Mouse (Mus musculus) forebrain, embryonic 11.5 days (tissue): Measurements from ENCODE around the gene Zfp93. TPM values are rescaled to one million over a fixed set of nuclear protein-coding genes. Genes with fewer than 3 reads are reported as not detected.

ENCODE experiments used
- ATAC-seq: fragments of 200-750 bp; cut with Nextera tagmentation; replicated peaks from 2 replicates; pipeline ENCODE4 v1.8.0; 2017; ENCODE audit warnings: moderate TSS enrichment; ENCODE audit not compliant: low FRiP score
- DNase-seq: peaks from one replicate; pipeline ENCODE4 v3.0.0-alpha.2; 2017; ENCODE audit warnings: low spot score
- H3K27ac ChIP-seq: fragments of 300-500 bp; sonication (generic); 2 replicates; pipeline ENCODE4 v1.5.1; 2014; ENCODE audit warnings: low read depth, low read length
- H3K27me3 ChIP-seq: fragments of 300-500 bp; sonication (generic); 2 replicates; pipeline ENCODE4 v1.6.1; 2014; ENCODE audit warnings: mild to moderate bottlenecking, low read length, mixed read lengths; ENCODE audit not compliant: control insufficient read depth, insufficient read depth
- H3K36me3 ChIP-seq: fragments of 300-500 bp; sonication (generic); 2 replicates; pipeline ENCODE4 v1.6.1; 2014; ENCODE audit warnings: mild to moderate bottlenecking, low read length, moderate library complexity, mixed read lengths; ENCODE audit not compliant: control insufficient read depth, insufficient read depth
- H3K4me1 ChIP-seq: fragments of 300-500 bp; sonication (generic); replicated peaks from 2 replicates; pipeline ENCODE4 v1.6.1; 2014; ENCODE audit warnings: low read length, mixed read lengths; ENCODE audit not compliant: control insufficient read depth, insufficient read depth
- H3K4me2 ChIP-seq: fragments of 300-500 bp; sonication (generic); 2 replicates; pipeline ENCODE4 v1.6.1; 2014; ENCODE audit warnings: low read depth, mild to moderate bottlenecking, low read length, moderate library complexity, mixed read lengths; ENCODE audit not compliant: severe bottlenecking
- H3K4me3 ChIP-seq: fragments of 300-500 bp; sonication (generic); 2 replicates; pipeline ENCODE4 v1.5.1; 2014; ENCODE audit warnings: low read depth, low read length
- H3K9ac ChIP-seq: fragments of 300-500 bp; sonication (generic); 2 replicates; pipeline ENCODE4 v1.6.1; 2014; ENCODE audit warnings: low read length
- H3K9me3 ChIP-seq: fragments of 300-500 bp; sonication (generic); 2 replicates; pipeline ENCODE4 v1.6.1; 2016; ENCODE audit warnings: low read length, mixed read lengths; ENCODE audit not compliant: control insufficient read depth
- WGBS: fragments of 180-500 bp; shearing (Covaris S2); extraction: QIAGEN DNeasy Blood & Tissue Kit; methylation state at CpG from one replicate; pipeline ENCODE4 v1.1.7; 2014; 5-methylcytosine and 5-hydroxymethylcytosine counted together
- polyA plus RNA-seq: library from polyadenylated mRNA; unstranded; fragments of >200 nt; fragmentation: Nextera tagmentation; extraction: Ambion mirVana; gene quantifications from 2 replicates; pipeline ENCODE4 v1.2.1, GENCODE M21; 2014

Zfp93 gene
- polyA plus RNA-seq, 1 experiment from 2014 or later: 9.0 TPM

- ATAC-seq: no peak
- no peak overlapping the region for H3K4me3 ChIP-seq
- H3K9me3 ChIP-seq: no peaks in the 10 kb centered on the region
- H3K4me1 ChIP-seq: peaks cover 2% of the 10 kb centered on the region; the same call in 1 of the 2 replicates
- WGBS: 92% methylated on average over 7 of the region's 7 CpGs
- H3K27me3 ChIP-seq: no peaks in the 10 kb centered on the region
- H3K27ac ChIP-seq: no peak overlapping the region
- no peak overlapping the region for H3K9ac ChIP-seq
- H3K4me2 ChIP-seq: no peak overlapping the region
- H3K36me3 ChIP-seq: peaks cover 18% of the 10 kb centered on the region
- DNase-seq: no peak
Measured at GRCm38 (mm10) chr7:24296386-24296785, 26.2 kb downstream of the Zfp93 start.

DNA sequence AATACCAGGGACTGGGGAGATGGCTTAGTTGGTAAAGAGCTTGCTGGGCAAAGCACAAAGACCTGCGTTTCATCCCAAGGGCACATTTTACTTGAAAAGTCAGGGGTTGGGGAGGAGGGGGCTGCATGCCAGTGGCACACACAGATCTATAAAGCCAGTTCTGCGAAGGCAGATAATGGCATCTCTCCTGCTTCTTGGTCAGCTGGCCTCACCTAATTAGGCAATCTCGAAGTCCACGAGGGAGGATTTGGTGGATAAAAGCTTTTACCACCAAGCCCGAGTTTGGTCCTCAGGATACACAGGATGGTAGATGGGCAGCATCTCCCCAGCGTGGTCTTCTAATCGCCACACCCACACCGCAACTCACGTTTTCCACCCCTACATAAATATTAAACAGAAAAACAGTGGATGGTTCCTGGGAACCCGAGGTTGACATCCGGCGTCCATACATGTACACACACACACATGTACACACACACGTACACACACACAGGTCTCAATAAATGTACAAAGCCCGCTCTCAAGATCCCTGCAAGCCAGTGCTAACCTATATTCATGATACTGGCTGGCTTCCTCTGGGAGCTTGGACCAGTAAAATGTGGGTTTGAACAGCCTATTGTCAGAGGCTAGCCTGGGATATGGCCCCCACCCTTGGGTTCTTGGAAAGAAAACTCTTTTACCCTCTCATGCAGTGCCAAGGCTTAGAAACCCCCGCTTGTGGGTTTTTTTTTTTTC, 27.3 kb downstream of the Zfp93 start:
- ATAC-seq: no peak
- Histone ChIP-seq H3K9ac (no peak overlapping the region; the same call in 1 of the 2 replicates), H3K4me2 (peak overlapping the region; percentile 86; the same call in 1 of the 2 replicates), H3K4me3 (no peak overlapping the region; the same call in 1 of the 2 replicates), H3K36me3 (peaks cover 6% of the 10 kb centered on the region; the same call in 1 of the 2 replicates), H3K9me3 (no peaks in the 10 kb centered on the region), H3K4me1 (peaks cover 2% of the 10 kb centered on the region; the same call in 1 of the 2 replicates), H3K27ac (no peak overlapping the region), H3K27me3 (no peaks in the 10 kb centered on the region)
- WGBS: 92% methylated on average over 15 of the region's 15 CpGs
- no peak for DNase-seq

GRCm38 (mm10) chr7:24298635-24298972, 28.4 kb downstream of the Zfp93 start:
- WGBS: 2% methylated on average over 12 of the region's 12 CpGs
- peaks cover 5% of the 10 kb centered on the region; the same call in 1 of the 2 replicates for H3K36me3 ChIP-seq

DNA sequence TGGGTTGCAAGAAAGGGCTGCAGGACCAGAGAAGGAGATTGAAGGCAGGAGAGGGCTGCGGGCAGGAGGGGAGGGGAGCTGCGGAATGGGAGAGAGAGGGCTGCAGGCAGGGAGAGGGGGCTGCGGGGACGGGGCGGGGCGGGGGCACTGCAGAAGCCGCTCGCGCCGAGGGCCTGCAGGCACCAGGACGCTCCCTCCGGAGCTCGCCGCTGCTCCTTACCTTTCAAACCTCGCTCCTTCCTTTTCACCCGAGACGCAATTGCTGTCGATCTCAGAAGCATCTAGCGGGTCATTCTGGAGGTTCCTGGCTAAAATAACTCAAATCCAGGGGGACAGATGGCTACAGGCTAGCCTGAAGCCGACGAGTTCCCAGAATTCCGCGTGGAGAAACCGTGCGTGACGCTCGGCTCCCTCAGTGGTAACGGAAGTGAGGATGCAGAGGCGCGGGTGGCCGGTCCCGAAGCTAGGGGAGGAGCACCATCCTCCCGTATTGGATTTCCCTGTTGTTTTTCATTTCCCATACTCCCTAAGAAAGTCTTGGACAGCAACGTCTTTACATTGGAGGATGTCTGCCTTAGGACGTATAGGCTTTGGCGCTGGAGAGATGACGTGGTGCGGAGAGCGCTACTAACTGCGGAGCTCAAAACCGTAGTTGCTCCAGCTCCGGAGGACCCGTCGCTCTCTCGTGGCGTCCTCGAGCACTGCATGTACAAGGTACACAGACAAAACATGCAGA, 28.9 kb downstream of the Zfp93 start:
- Histone ChIP-seq H3K36me3 (peaks cover 5% of the 10 kb centered on the region; the same call in 1 of the 2 replicates), H3K9ac (peak overlapping the region; percentile 84), H3K27me3 (no peaks in the 10 kb centered on the region), H3K4me2 (peak overlapping the region; percentile 86), H3K27ac (peak overlapping the region; percentile 92), H3K9me3 (no peaks in the 10 kb centered on the region), H3K4me1 (peaks cover 2% of the 10 kb centered on the region; the same call in 1 of the 2 replicates), H3K4me3 (peak overlapping the region; percentile 67)
- ATAC-seq: peak; percentile 88
- peak; percentile 89 for DNase-seq
- WGBS: under 1% methylated on average over 46 of the region's 47 CpGs

More at GRCm38 (mm10) chr7:24298635-24298972, 28.4 kb downstream of the Zfp93 start:
- peak overlapping the region; percentile 92 for H3K27ac ChIP-seq
- H3K4me1 ChIP-seq: peaks cover 2% of the 10 kb centered on the region; the same call in 1 of the 2 replicates
- ATAC-seq: peak; percentile 35
- peak overlapping the region; percentile 86 for H3K4me2 ChIP-seq
- peak overlapping the region; percentile 84 for H3K9ac ChIP-seq
- no peaks in the 10 kb centered on the region for H3K27me3 ChIP-seq
- DNase-seq: peak; percentile 72
- no peaks in the 10 kb centered on the region for H3K9me3 ChIP-seq
- peak overlapping the region; percentile 67 for H3K4me3 ChIP-seq

DNA sequence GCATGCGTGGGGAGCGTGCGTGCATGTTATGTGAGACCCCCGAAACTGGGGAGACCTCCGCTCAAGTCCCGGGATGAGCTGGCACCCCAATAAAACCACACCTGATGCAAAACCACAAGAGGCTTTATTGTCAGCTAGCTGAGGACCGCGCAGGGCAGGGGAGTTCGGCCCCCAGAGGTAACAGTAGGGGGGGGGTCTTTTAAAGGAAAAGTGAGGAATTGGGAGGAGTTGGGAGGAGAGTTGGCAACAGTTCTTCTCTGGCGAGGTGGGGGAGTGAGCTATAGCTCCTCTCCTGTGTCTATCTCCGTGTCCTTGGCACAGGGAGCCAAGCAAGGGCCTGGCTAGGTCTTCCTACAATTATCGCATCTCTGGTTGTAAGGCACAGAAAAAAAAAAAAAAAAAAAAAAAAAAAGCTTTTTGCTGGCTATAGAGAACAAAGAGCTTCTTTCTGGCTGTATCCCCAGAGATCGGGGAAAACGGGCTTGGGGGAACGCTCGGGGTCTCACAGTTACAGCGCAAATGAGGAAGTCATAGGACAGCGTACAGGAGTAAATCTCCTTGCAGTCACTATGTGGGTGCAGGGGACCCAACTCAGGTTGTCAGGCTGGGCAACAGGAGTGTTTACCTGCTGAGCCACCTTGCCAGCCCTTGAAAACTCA, 29.7 kb downstream of the Zfp93 start:
- Histone ChIP-seq H3K27ac (peak overlapping the region; percentile 46), H3K4me1 (peaks cover 2% of the 10 kb centered on the region; the same call in 1 of the 2 replicates), H3K4me3 (peak overlapping the region; percentile 67), H3K4me2 (peak overlapping the region; percentile 86), H3K9ac (peak overlapping the region; percentile 66), H3K9me3 (no peaks in the 10 kb centered on the region), H3K27me3 (no peaks in the 10 kb centered on the region), H3K36me3 (peaks cover 5% of the 10 kb centered on the region; the same call in 1 of the 2 replicates)
- DNase-seq (peak; percentile 62), ATAC-seq (peak; percentile 37)
- under 1% methylated on average over 18 of the region's 18 CpGs for WGBS

DNA sequence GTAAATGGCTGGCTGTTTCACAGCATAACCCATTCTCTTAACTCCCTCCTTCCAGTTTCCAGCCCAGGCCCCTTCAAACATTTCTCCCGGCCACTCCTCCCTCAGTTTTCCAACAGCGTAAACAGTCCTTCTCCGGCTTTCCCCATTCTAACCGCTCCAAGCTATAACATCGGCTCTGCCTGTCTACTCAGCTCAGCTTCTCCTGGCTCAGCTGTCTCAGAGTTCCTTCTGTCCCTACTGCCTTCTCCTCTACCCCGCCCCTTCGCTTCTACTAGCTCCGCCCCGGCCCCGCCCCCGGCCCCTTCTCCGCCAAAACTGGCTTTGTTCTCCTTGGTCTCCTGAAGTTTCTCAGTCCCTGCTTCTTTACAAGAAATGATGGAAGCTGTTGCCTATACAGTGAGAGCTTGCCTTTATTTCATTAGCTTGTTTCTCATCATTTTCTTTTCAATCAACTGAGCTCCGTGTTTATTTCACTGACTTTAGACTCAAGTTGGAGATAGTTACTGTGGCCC, 30.6 kb downstream of the Zfp93 start, which contains the start of gene Zfp61:
Gene Zfp61 (minus strand): TSS at position 462 of the 512 bp plus-strand sequence.
- ATAC-seq (peak; percentile 80), DNase-seq (peak; percentile 91)
- Histone ChIP-seq H3K4me2 (peak within 1 kb of the TSS; percentile 86), H3K9me3 (no peaks in the 10 kb centered on the region), H3K36me3 (peaks cover 1% of the 10 kb centered on the region; the same call in 1 of the 2 replicates), H3K27ac (peak within 1 kb of the TSS; percentile 68), H3K4me3 (peak within 1 kb of the TSS; percentile 67), H3K27me3 (no peaks in the 10 kb centered on the region), H3K9ac (peak within 1 kb of the TSS; percentile 66), H3K4me1 (peaks cover 2% of the 10 kb centered on the region; the same call in 1 of the 2 replicates)
- WGBS: 1% methylated on average over 13 of the region's 13 CpGs

DNA sequence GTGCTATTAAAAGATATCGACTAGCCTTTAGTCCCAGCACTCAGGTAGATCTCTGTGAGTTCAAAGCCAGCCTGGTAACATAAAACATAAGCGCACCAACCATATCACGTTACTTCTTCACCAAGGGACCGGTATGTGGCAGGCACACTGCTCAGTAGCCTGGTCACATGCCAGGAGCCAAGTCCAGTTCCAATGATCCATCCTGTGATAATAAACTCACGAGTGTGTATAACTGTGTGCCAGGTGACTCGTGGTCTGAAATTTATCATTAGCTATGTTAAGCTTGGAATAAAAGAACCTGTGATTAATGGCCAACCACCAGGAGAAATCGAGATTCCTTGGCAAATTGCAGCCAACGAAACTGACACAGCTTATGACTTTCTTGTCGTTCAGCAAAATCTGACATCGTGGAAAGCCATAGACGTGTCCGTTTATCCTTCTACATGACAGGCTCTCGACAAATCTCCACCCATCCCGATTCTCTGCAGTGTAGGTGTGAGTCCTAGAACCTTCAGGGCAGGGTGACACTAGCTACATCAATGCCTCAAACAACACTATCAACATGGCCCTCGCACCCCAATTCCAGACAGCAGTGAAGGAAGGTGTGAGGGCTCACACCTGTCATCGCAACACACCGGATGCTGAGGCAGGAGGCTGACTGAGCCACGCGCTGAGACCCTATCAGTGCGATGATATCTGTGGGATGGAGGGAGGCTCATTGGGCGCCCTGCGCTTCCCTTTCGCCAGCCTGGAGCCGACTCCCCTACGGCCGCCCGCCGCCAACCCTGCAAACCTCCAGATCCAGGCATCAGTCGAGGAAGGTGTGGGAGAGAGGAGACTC, 45.7 kb downstream of the Zfp93 start:
- DNase-seq: no peak
- Histone ChIP-seq H3K4me2 (peak overlapping the region; percentile 86), H3K4me3 (peak overlapping the region; percentile 59), H3K27ac (no peak overlapping the region), H3K9me3 (no peaks in the 10 kb centered on the region), H3K27me3 (no peaks in the 10 kb centered on the region), H3K36me3 (no peaks in the 10 kb centered on the region), H3K9ac (peak overlapping the region; percentile 73), H3K4me1 (peaks cover 5% of the 10 kb centered on the region; the same call in 1 of the 2 replicates)
- 0 out of 2 replicates have a peak, but pooled peaks have one; percentile 20 for ATAC-seq
- WGBS: 33% methylated on average over 29 of the region's 29 CpGs
